Mouse (Mus musculus): ENCODE measurements around the gene Gal3st1. TPM values are rescaled to one million over a fixed set of nuclear protein-coding genes. Genes with fewer than 3 reads are reported as not detected.

Gal3st1 gene
- polyA plus RNA-seq, 1 experiment: 0.86 TPM

DNA sequence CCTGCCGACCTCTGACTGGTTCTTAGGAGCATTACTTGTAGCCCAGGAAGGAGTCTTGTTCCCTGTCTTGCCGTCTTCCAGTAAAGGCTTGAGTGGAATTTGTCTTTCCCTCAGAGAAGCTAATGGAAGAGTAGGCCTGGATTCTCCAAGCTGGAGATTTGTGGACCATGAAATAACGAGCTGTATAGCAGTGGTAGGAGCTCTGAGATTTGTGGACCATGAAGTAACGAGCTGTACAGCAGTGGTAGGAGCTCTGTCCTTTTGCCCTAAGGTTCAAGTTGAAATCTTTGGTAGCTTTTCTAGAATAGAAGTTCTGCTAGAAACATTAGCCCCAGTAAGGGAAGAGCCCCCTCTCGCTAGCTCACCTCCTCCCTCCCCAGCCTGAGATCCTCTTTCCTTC is 5.0 kb upstream of the Gal3st1 start:
- Histone ChIP-seq H3K4me3 (ENCODE audit: insufficient read depth, low read length) (no peak overlapping the region), H3K4me1 (ENCODE audit: control insufficient read depth, insufficient read depth, low read length) (peaks cover 12% of the 10 kb centered on the region; the same call in 1 of the 2 replicates), H3K27ac (ENCODE audit: insufficient read depth, low read length) (no peak overlapping the region)
- TF ChIP-seq CTCF (IDR thresholded peaks at IDR 0.05; ENCODE audit: borderline replicate concordance, insufficient read depth, low read length) (no peak), POLR2A (IDR thresholded peaks at IDR 0.05; ENCODE audit: low read depth, low read length) (no peak)

GRCm38 (mm10) chr11:3981536-3981935 is 1.9 kb upstream of the Gal3st1 start:
- H3K27ac ChIP-seq (ENCODE audit: insufficient read depth, low read length): peak overlapping the region; percentile 51
- TF ChIP-seq CTCF (IDR thresholded peaks at IDR 0.05; ENCODE audit: borderline replicate concordance, insufficient read depth, low read length) (no peak), POLR2A (IDR thresholded peaks at IDR 0.05; ENCODE audit: low read depth, low read length) (no peak)
- no peak overlapping the region for H3K4me3 ChIP-seq (ENCODE audit: insufficient read depth, low read length)
- H3K4me1 ChIP-seq (ENCODE audit: control insufficient read depth, insufficient read depth, low read length): peaks cover 14% of the 10 kb centered on the region; the same call in 1 of the 2 replicates

DNA sequence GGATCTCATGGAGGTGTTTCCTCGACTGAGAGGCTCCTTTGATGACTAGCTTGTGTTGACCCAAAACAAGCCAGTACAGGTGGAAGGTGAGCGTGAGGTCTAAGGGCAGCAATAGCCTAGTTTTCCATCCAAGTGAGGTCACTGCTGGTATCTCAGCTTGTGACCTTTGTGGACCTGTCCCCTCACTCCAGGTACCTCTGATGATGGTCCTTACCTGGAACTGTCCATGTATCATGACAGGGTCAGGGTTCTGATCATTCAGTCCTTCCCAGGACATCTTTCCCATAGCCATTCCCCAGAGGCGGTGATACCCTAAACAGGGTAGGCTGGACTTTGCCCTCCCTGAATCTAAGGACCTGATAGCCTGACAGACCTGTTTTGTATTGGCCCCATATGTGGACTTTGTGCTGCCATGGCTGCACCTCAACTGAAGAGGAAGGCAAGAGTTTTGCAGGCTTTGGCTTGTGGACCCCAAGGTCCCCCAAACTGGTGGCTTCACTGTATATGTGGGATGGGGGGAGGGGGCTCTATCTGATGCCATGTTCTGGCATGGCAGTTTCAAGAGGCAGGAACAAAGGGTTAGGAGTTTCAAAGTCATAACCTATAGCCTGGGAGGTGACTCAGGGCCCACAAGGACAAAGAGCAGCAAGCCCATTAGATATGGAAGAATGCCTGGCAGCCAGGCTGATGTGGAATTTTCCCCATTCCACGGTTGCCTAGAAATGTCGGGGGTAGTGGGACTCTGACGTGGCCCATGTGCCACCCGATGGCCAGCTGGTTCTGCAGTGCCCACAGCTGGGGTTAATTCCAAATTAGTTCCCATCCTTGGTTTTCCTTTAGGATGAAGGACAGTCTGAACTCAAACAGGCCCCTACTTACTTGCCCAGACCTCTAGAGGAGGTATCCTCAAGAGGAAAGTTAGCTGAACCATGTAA is 894 bp upstream of the Gal3st1 start:
- H3K27ac ChIP-seq (ENCODE audit: insufficient read depth, low read length): 0 out of 2 replicates have a peak overlapping the region, but pooled peaks have one; percentile 51
- TF ChIP-seq CTCF (IDR thresholded peaks at IDR 0.05; ENCODE audit: borderline replicate concordance, insufficient read depth, low read length) (no peak), POLR2A (IDR thresholded peaks at IDR 0.05; ENCODE audit: low read depth, low read length) (no peak)
- H3K4me3 ChIP-seq (ENCODE audit: insufficient read depth, low read length): no peak overlapping the region
- peaks cover 14% of the 10 kb centered on the region; the same call in 1 of the 2 replicates for H3K4me1 ChIP-seq (ENCODE audit: control insufficient read depth, insufficient read depth, low read length)

DNA sequence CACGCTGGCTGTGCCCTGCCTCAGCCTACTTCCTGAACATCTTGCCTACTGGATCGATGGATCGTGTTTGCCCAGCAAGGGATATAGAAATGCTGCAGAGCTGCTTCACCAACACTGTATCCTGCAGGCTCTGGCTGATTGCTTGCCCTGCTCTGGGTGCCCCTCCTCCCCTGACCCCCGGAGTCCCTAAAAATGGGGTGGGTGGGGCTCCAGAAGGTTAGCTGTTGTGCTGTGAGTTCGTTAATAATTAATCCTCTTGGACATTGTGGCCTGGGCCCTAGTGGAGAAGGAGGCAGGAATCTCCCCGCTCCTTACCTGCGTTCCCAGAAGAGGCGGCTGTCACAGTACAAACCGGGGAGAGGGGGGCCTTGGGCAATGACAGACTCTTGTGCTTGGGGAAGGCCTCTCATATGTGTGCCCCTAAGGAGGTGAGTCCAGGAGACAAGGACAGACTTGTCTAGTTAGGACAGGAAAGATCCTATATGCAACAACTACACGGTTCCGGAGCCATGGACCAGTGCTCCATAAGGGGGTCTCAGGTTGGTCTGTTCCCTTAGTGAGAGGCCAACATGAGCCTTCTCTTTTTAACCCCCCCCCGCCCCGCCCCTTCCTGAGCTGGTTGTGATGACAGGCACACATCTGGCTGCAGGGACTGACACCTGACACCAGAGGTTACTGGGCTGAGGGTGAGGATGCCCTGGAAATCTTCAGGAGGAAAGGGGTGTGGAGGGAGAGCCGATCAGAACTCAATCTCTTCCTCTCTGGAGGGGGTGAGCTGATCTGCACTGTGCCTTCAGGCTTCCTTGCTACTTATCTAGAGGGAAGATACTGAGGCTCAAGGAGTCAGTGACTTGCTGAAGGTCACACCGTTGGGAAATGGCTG is 668 bp downstream of the Gal3st1 start:
- Histone ChIP-seq H3K4me3 (ENCODE audit: insufficient read depth, low read length) (no peak overlapping the region), H3K27ac (ENCODE audit: insufficient read depth, low read length) (no peak overlapping the region), H3K4me1 (ENCODE audit: control insufficient read depth, insufficient read depth, low read length) (peaks cover 14% of the 10 kb centered on the region; the same call in 1 of the 2 replicates)
- TF ChIP-seq CTCF (IDR thresholded peaks at IDR 0.05; ENCODE audit: borderline replicate concordance, insufficient read depth, low read length): no peak
- TF ChIP-seq POLR2A (IDR thresholded peaks at IDR 0.05; ENCODE audit: low read depth, low read length): 0 out of 2 replicates have a peak, but pooled peaks have one; percentile 6

DNA sequence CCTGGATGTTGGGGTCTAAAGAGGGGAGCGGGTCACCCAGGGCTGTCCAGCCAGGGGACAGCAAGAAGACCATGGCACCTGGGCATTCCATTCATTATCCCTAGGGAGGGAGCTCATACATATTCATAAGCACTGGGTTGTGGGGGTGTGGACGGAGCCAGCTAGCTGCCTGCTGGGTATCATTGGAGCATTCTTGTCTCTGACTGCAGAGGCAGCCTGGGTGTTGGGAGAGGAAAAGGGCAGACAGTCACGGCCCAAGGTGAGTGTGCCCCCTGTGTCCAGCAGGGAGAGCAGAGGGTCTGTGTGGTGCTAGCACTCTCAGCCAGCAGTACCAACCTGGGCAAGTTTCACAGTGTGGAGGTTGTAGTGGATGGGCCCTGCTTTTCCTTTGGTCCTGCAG is 6.3 kb downstream of the Gal3st1 start:
- TF ChIP-seq POLR2A (IDR thresholded peaks at IDR 0.05; ENCODE audit: low read depth, low read length): no peak
- TF ChIP-seq CTCF (IDR thresholded peaks at IDR 0.05; ENCODE audit: borderline replicate concordance, insufficient read depth, low read length): no peak
- no peak overlapping the region for H3K27ac ChIP-seq (ENCODE audit: insufficient read depth, low read length)
- no peak overlapping the region for H3K4me3 ChIP-seq (ENCODE audit: insufficient read depth, low read length)
- H3K4me1 ChIP-seq (ENCODE audit: control insufficient read depth, insufficient read depth, low read length): peaks cover 6% of the 10 kb centered on the region; the same call in 1 of the 2 replicates

GRCm38 (mm10) chr11:3993132-3993531 is 9.7 kb downstream of the Gal3st1 start:
- H3K4me3 ChIP-seq (ENCODE audit: insufficient read depth, low read length): no peak overlapping the region
- TF ChIP-seq CTCF (IDR thresholded peaks at IDR 0.05; ENCODE audit: borderline replicate concordance, insufficient read depth, low read length) (no peak), POLR2A (IDR thresholded peaks at IDR 0.05; ENCODE audit: low read depth, low read length) (no peak)
- peaks cover 4% of the 10 kb centered on the region; the same call in 1 of the 2 replicates for H3K4me1 ChIP-seq (ENCODE audit: control insufficient read depth, insufficient read depth, low read length)
- peak overlapping the region; percentile 17; the same call in 1 of the 2 replicates for H3K27ac ChIP-seq (ENCODE audit: insufficient read depth, low read length)

DNA sequence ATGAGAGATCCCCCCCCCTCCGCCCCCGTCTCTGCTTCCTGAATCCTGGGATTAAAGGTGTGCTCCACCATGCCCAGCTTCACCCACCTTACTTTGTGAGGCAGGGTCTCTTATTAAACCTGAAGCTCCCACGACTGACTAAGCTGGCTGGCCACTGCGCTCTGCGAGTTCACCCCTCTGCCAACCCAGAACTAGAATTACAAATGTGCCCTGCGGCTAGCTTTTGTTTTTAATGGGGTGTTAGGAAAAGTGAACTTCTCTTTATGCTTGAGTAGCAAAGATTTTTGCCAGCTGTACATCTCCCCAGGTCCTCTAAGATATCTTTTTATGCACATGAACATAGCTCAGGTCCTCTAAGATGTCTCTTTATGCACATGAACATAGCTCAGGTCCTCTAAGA is 10.5 kb downstream of the Gal3st1 start:
- TF ChIP-seq CTCF (IDR thresholded peaks at IDR 0.05; ENCODE audit: borderline replicate concordance, insufficient read depth, low read length) (no peak), POLR2A (IDR thresholded peaks at IDR 0.05; ENCODE audit: low read depth, low read length) (no peak)
- Histone ChIP-seq H3K27ac (ENCODE audit: insufficient read depth, low read length) (no peak overlapping the region), H3K4me1 (ENCODE audit: control insufficient read depth, insufficient read depth, low read length) (peaks cover 4% of the 10 kb centered on the region; the same call in 1 of the 2 replicates), H3K4me3 (ENCODE audit: insufficient read depth, low read length) (no peak overlapping the region)

- TF ChIP-seq POLR2A (IDR thresholded peaks at IDR 0.05; ENCODE audit: low read depth, low read length): no peak
- no peak for TF ChIP-seq CTCF (IDR thresholded peaks at IDR 0.05; ENCODE audit: borderline replicate concordance, insufficient read depth, low read length)
- H3K4me3 ChIP-seq (ENCODE audit: insufficient read depth, low read length): no peak overlapping the region
- H3K27ac ChIP-seq (ENCODE audit: insufficient read depth, low read length): no peak overlapping the region
- H3K4me1 ChIP-seq (ENCODE audit: control insufficient read depth, insufficient read depth, low read length): peaks cover 4% of the 10 kb centered on the region; the same call in 1 of the 2 replicates
These were observed 12.1 kb downstream of the Gal3st1 start for GRCm38 (mm10) chr11:3995511-3995910.

- TF ChIP-seq POLR2A (IDR thresholded peaks at IDR 0.05; ENCODE audit: low read depth, low read length) (no peak), CTCF (IDR thresholded peaks at IDR 0.05; ENCODE audit: borderline replicate concordance, insufficient read depth, low read length) (no peak)
- Histone ChIP-seq H3K27ac (ENCODE audit: insufficient read depth, low read length) (no peak overlapping the region), H3K4me1 (ENCODE audit: control insufficient read depth, insufficient read depth, low read length) (peaks cover 4% of the 10 kb centered on the region; the same call in 1 of the 2 replicates), H3K4me3 (ENCODE audit: insufficient read depth, low read length) (no peak overlapping the region)
These were observed 13.4 kb downstream of the Gal3st1 start for GRCm38 (mm10) chr11:3996840-3997239.
